Mouse (Mus musculus) hindbrain, embryonic 14.5 days (tissue): Measurements from ENCODE around the gene Zfp422. TPM values are rescaled to one million over a fixed set of nuclear protein-coding genes. Genes with fewer than 3 reads are reported as not detected.

Source experiments
- ATAC-seq: fragments of 200-750 bp; cut with Nextera tagmentation; 2 replicates; pipeline ENCODE4 v1.8.0; 2017; ENCODE audit warnings: moderate number of reproducible peaks, mild to moderate bottlenecking, moderate TSS enrichment, moderate library complexity; ENCODE audit not compliant: low FRiP score
- DNase-seq: peaks from one replicate; pipeline ENCODE4 v3.0.0-alpha.2; 2015; ENCODE audit warnings: low spot score
- H3K27ac ChIP-seq: fragments of 300-500 bp; sonication (generic); 2 replicates; pipeline ENCODE4 v1.5.1; 2014; ENCODE audit warnings: mild to moderate bottlenecking, moderate library complexity
- H3K27me3 ChIP-seq: fragments of 300-500 bp; sonication (generic); 2 replicates; pipeline ENCODE4 v1.6.1; 2014; ENCODE audit warnings: mild to moderate bottlenecking, low read length, mixed read lengths; ENCODE audit not compliant: control insufficient read depth, insufficient read depth
- H3K36me3 ChIP-seq: fragments of 300-500 bp; sonication (generic); replicated peaks from 2 replicates; pipeline ENCODE4 v1.6.1; 2014; ENCODE audit not compliant: control insufficient read depth, insufficient read depth
- H3K4me1 ChIP-seq: fragments of 300-500 bp; sonication (generic); replicated peaks from 2 replicates; pipeline ENCODE4 v1.6.1; 2014; ENCODE audit warnings: antibody characterized with exemption, low read length, mixed read lengths; ENCODE audit not compliant: control insufficient read depth, insufficient read depth
- H3K4me2 ChIP-seq: fragments of 300-500 bp; sonication (generic); replicated peaks from 2 replicates; pipeline ENCODE4 v1.6.1; 2014; ENCODE audit warnings: mild to moderate bottlenecking, moderate library complexity
- H3K4me3 ChIP-seq: fragments of 300-500 bp; sonication (generic); replicated peaks from 2 replicates; pipeline ENCODE4 v1.5.1; 2014; ENCODE audit warnings: mild to moderate bottlenecking, low read length
- H3K9ac ChIP-seq: fragments of 300-500 bp; sonication (generic); 2 replicates; pipeline ENCODE4 v1.6.1; 2014
- H3K9me3 ChIP-seq: fragments of 300-500 bp; sonication (generic); 2 replicates; pipeline ENCODE4 v1.6.1; 2016; ENCODE audit warnings: low read length; ENCODE audit not compliant: control insufficient read depth
- WGBS: fragments of 180-500 bp; shearing (Covaris S2); extraction: QIAGEN DNeasy Blood & Tissue Kit; methylation state at CpG from one replicate; pipeline ENCODE4 v1.1.7; 2014; 5-methylcytosine and 5-hydroxymethylcytosine counted together
- polyA plus RNA-seq: library from polyadenylated mRNA; unstranded; fragments of >200 nt; fragmentation: Nextera tagmentation; extraction: Ambion mirVana; gene quantifications from 2 replicates; pipeline ENCODE4 v1.2.1, GENCODE M21; 2014

The Zfp422 gene
- polyA plus RNA-seq, 1 experiment from 2014 or later, result 138 TPM

GRCm38 (mm10) chr6:116670144-116670543, 41.3 kb upstream of the Zfp422 start:
- ATAC-seq (peak; percentile 33; the same call in 1 of the 2 replicates), DNase-seq (no peak)
- peaks cover 56% of the 10 kb centered on the region for H3K4me1 ChIP-seq
- no peak overlapping the region for H3K4me3 ChIP-seq
- H3K9me3 ChIP-seq, result no peaks in the 10 kb centered on the region
- WGBS, result 18% methylated on average over 6 of the region's 6 CpGs
- H3K9ac ChIP-seq, result 0 out of 2 replicates have a peak overlapping the region, but pooled peaks have one; percentile 14
- H3K36me3 ChIP-seq, result no peaks in the 10 kb centered on the region
- peak overlapping the region; percentile 75 for H3K27ac ChIP-seq
- no peaks in the 10 kb centered on the region for H3K27me3 ChIP-seq
- peak overlapping the region; percentile 96 for H3K4me2 ChIP-seq

- H3K4me1 ChIP-seq, result peaks cover 51% of the 10 kb centered on the region
- WGBS, result 38% methylated on average over 11 of the region's 11 CpGs
- no peak overlapping the region for H3K4me2 ChIP-seq
- no peak for DNase-seq
- no peak overlapping the region for H3K27ac ChIP-seq
- H3K9me3 ChIP-seq, result no peaks in the 10 kb centered on the region
- H3K36me3 ChIP-seq, result no peaks in the 10 kb centered on the region
- no peak overlapping the region for H3K9ac ChIP-seq
- ATAC-seq, result no peak
- H3K4me3 ChIP-seq, result no peak overlapping the region
- no peaks in the 10 kb centered on the region for H3K27me3 ChIP-seq
Measured at GRCm38 (mm10) chr6:116668682-116669470, 40.1 kb upstream of the Zfp422 start.

- H3K27me3 ChIP-seq, result no peaks in the 10 kb centered on the region
- H3K27ac ChIP-seq, result peak overlapping the region; percentile 32
- H3K4me1 ChIP-seq, result peaks cover 44% of the 10 kb centered on the region
- no peaks in the 10 kb centered on the region for H3K9me3 ChIP-seq
- DNase-seq (no peak), ATAC-seq (no peak)
- no peaks in the 10 kb centered on the region for H3K36me3 ChIP-seq
- no peak overlapping the region for H3K4me2 ChIP-seq
- H3K4me3 ChIP-seq, result no peak overlapping the region
- H3K9ac ChIP-seq, result no peak overlapping the region
- 53% methylated on average over 3 of the region's 3 CpGs for WGBS
Measured at GRCm38 (mm10) chr6:116667382-116667781, 38.6 kb upstream of the Zfp422 start.

GRCm38 (mm10) chr6:116666892-116667291, 38.1 kb upstream of the Zfp422 start:
- ATAC-seq (no peak), DNase-seq (no peak)
- H3K9ac ChIP-seq, result no peak overlapping the region
- H3K4me1 ChIP-seq, result peaks cover 44% of the 10 kb centered on the region
- H3K9me3 ChIP-seq, result no peaks in the 10 kb centered on the region
- H3K27me3 ChIP-seq, result no peaks in the 10 kb centered on the region
- H3K27ac ChIP-seq, result peak overlapping the region; percentile 32
- WGBS, result 20% methylated on average over 3 of the region's 3 CpGs
- no peak overlapping the region for H3K4me2 ChIP-seq
- no peak overlapping the region for H3K4me3 ChIP-seq
- H3K36me3 ChIP-seq, result no peaks in the 10 kb centered on the region

- Histone ChIP-seq H3K4me1 (peaks cover 38% of the 10 kb centered on the region), H3K9me3 (no peaks in the 10 kb centered on the region), H3K4me3 (no peak overlapping the region), H3K9ac (no peak overlapping the region), H3K36me3 (no peaks in the 10 kb centered on the region), H3K4me2 (no peak overlapping the region), H3K27me3 (no peaks in the 10 kb centered on the region), H3K27ac (no peak overlapping the region)
- WGBS, result 53% methylated on average over 12 of the region's 12 CpGs
- no peak for DNase-seq
- ATAC-seq, result no peak
Measured at GRCm38 (mm10) chr6:116666085-116666750, 37.4 kb upstream of the Zfp422 start.

- H3K9ac ChIP-seq, result no peak overlapping the region
- H3K4me1 ChIP-seq, result peaks cover 24% of the 10 kb centered on the region
- H3K4me2 ChIP-seq, result no peak overlapping the region
- H3K4me3 ChIP-seq, result no peak overlapping the region
- WGBS, result 72% methylated on average over 3 of the region's 3 CpGs
- DNase-seq (no peak), ATAC-seq (no peak)
- H3K36me3 ChIP-seq, result no peaks in the 10 kb centered on the region
- no peaks in the 10 kb centered on the region for H3K27me3 ChIP-seq
- H3K27ac ChIP-seq, result no peak overlapping the region
- H3K9me3 ChIP-seq, result no peaks in the 10 kb centered on the region
Measured at GRCm38 (mm10) chr6:116664830-116665229, 36.0 kb upstream of the Zfp422 start.

GRCm38 (mm10) chr6:116664031-116664430, 35.2 kb upstream of the Zfp422 start:
- Histone ChIP-seq H3K27ac (no peak overlapping the region), H3K4me3 (no peak overlapping the region), H3K36me3 (no peaks in the 10 kb centered on the region), H3K9me3 (no peaks in the 10 kb centered on the region), H3K27me3 (no peaks in the 10 kb centered on the region), H3K4me1 (peaks cover 16% of the 10 kb centered on the region), H3K9ac (no peak overlapping the region), H3K4me2 (no peak overlapping the region)
- 82% methylated on average over 6 of the region's 6 CpGs for WGBS
- ATAC-seq (no peak), DNase-seq (no peak)

- DNase-seq (no peak), ATAC-seq (no peak)
- Histone ChIP-seq H3K4me3 (no peak overlapping the region), H3K9ac (no peak overlapping the region), H3K4me1 (peaks cover 12% of the 10 kb centered on the region), H3K9me3 (no peaks in the 10 kb centered on the region), H3K27me3 (no peaks in the 10 kb centered on the region), H3K4me2 (no peak overlapping the region), H3K36me3 (no peaks in the 10 kb centered on the region), H3K27ac (no peak overlapping the region)
- 97% methylated on average over 2 of the region's 2 CpGs for WGBS
Measured at GRCm38 (mm10) chr6:116663364-116663763, 34.6 kb upstream of the Zfp422 start.

GRCm38 (mm10) chr6:116653684-116654454, 25.1 kb upstream of the Zfp422 start:
- Histone ChIP-seq H3K4me3 (no peak overlapping the region), H3K9me3 (no peaks in the 10 kb centered on the region), H3K27ac (no peak overlapping the region), H3K4me1 (no peaks in the 10 kb centered on the region), H3K36me3 (no peaks in the 10 kb centered on the region), H3K9ac (no peak overlapping the region), H3K4me2 (no peak overlapping the region), H3K27me3 (no peaks in the 10 kb centered on the region)
- WGBS, result 65% methylated on average over 9 of the region's 9 CpGs
- ATAC-seq (peak; percentile 78), DNase-seq (peak; percentile 92)
